25 mouse cellular contexts compared by ENCODE assay signal in genomic region chr9:99365906-99366305, GRCm38 (mm10). TPM values are rescaled to one million over a fixed set of nuclear protein-coding genes. Genes with fewer than 3 reads are reported as not detected.
"Had no signal": no experiment of that assay in that cellular context is flagged by ENCODE, and none has a peak within 500 bp of the region (broad histone marks: within the 10 kb centered on the region; RNA-seq: fewer than 3 reads in every experiment).

No protein-coding gene starts in this region.

- H3K4me3 ChIP-seq: heart, adult 2 months; heart, embryonic 13.5 days; heart, embryonic 15.5 days; hindbrain, embryonic 13.5 days; hindbrain, embryonic 15.5 days; layer of hippocampus, adult 2 months; left cerebral cortex, adult 2 months; limb, embryonic 13.5 days; limb, embryonic 15.5 days had no signal

- H3K27ac ChIP-seq: heart, adult 2 months; heart, embryonic 13.5 days; heart, embryonic 15.5 days; hindbrain, embryonic 13.5 days; hindbrain, embryonic 15.5 days; hindbrain, postnatal 0 days; layer of hippocampus, adult 2 months; left cerebral cortex, adult 2 months; limb, embryonic 13.5 days; limb, embryonic 15.5 days had no signal

- H3K4me1 ChIP-seq: heart, embryonic 13.5 days; heart, embryonic 15.5 days; hindbrain, embryonic 13.5 days; hindbrain, embryonic 15.5 days; limb, embryonic 13.5 days; limb, embryonic 15.5 days had no signal

- H3K9ac ChIP-seq: heart, embryonic 13.5 days; heart, embryonic 15.5 days; hindbrain, embryonic 13.5 days; hindbrain, embryonic 15.5 days; limb, embryonic 13.5 days; limb, embryonic 15.5 days had no signal

- H3K9me3 ChIP-seq: heart, embryonic 13.5 days; heart, embryonic 15.5 days; hindbrain, embryonic 13.5 days; hindbrain, embryonic 15.5 days; limb, embryonic 13.5 days; limb, embryonic 15.5 days had no signal

- H3K4me2 ChIP-seq: heart, embryonic 11.5 days; heart, embryonic 13.5 days; heart, embryonic 15.5 days; hindbrain, embryonic 13.5 days; hindbrain, embryonic 15.5 days; limb, embryonic 13.5 days; limb, embryonic 15.5 days had no signal

- ATAC-seq: hindbrain, postnatal 0 days; intestine, postnatal 0 days had no signal

- DNase-seq: gastrocnemius, postnatal 14 days; gastrocnemius, postnatal 36 days; heart, adult 11 months; heart, adult 2 months; heart, postnatal 14 days; heart, postnatal 36 days; kidney, adult 18-20 months; kidney, adult 8-10 months; kidney, postnatal 10 days; kidney, postnatal 25 days; kidney, postnatal 4 days; left cerebral cortex, postnatal 4 days had no signal

- H3K27me3 ChIP-seq: hindbrain, embryonic 15.5 days had no signal

- H3K36me3 ChIP-seq: heart, embryonic 13.5 days; heart, embryonic 15.5 days; hindbrain, embryonic 13.5 days; hindbrain, embryonic 15.5 days; limb, embryonic 13.5 days; limb, embryonic 15.5 days had no signal

RNA-seq across cellular contexts. Expression of gene Esyt3, which starts 7.5 kb away (rescaled TPM):
- total RNA-seq: gastrocnemius, adult 18-20 months; gastrocnemius, adult 8-10 months; gastrocnemius, postnatal 36 days had no signal
